Mouse (Mus musculus): ENCODE measurements around the gene Obscn. TPM values are rescaled to one million over a fixed set of nuclear protein-coding genes. Genes with fewer than 3 reads are reported as not detected.

Gene Obscn
- 0.03 and 0.04 TPM in 2 replicates for polyA plus RNA-seq (2014; fragmentation: Nextera tagmentation; extraction: Ambion mirVana)

DNA sequence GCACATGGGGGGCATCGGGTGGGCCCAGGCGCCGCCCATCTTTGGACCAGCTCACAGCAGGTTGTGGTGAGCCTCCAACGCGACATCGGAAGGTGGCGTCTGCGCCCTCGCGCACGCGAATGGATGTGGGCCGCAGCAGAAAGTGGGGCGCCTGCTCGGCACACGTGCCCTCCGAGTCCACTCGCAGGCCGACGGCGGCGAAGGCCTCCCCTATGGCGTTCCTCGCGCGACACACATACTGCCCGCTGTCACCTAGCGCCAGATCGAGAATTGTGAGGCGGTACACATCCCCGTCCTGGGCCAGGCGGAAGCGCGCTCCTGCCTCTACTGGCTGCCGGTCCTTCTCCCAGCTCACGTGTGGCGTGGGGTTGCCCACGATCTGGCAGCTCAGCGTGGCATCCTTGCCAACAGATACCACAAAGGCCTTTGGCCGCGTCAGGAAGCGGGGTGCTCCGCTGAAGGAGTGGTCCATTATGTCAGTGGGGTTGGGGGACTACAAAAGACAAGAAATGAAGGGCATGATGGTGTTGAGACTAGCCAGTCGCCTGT, at the start of gene Obscn:
TSS of gene Obscn (minus strand) at position 499 of the 549 bp plus-strand sequence.
- Histone ChIP-seq H3K27ac (ENCODE audit: low read depth, low read length) (no peak within 1 kb of the TSS), H3K4me3 (ENCODE audit: low read depth, low read length) (peak within 1 kb of the TSS; percentile 13; the same call in 1 of the 2 replicates), H3K36me3 (ENCODE audit: control insufficient read depth, insufficient read depth, low read length) (no peaks in the 10 kb centered on the region), H3K4me2 (peak within 1 kb of the TSS; percentile 34), H3K27me3 (ENCODE audit: control insufficient read depth, insufficient read depth, low read length) (peaks cover 44% of the 10 kb centered on the region), H3K9me3 (ENCODE audit: control insufficient read depth, low read length) (no peaks in the 10 kb centered on the region), H3K4me1 (ENCODE audit: control insufficient read depth, insufficient read depth, low read length) (peaks cover 3% of the 10 kb centered on the region; the same call in 1 of the 2 replicates), H3K9ac (ENCODE audit: low read length) (no peak within 1 kb of the TSS)
- 21% methylated on average over 44 of the region's 44 CpGs for WGBS
- ATAC-seq (ENCODE audit: low FRiP score) (no peak), DNase-seq (ENCODE audit: low spot score, missing footprints) (peak; percentile 87)

DNA sequence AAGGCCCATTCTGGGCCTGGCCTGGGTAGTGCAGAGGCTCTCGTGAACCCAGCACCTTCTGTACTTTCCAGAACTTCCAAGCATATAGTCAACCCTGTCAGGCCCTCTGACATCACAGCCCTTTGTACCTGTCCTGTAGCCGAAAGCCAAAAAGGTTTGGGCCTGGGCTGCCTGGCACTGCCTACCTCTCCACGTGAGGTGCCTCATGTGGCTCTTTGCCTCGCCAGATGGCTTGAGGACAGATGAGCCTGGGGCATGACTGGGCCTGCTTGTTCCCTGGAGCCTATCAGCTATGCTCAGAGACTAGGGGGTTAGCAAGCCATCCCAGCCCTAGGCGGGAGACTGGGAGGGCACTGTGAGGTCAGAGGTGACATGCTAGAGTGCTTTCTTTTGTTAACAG, 49.3 kb upstream of the Obscn start:
- Histone ChIP-seq H3K4me3 (ENCODE audit: low read depth, low read length) (no peak overlapping the region), H3K36me3 (ENCODE audit: control insufficient read depth, insufficient read depth, low read length) (no peaks in the 10 kb centered on the region), H3K9me3 (ENCODE audit: control insufficient read depth, low read length) (no peaks in the 10 kb centered on the region), H3K9ac (ENCODE audit: low read length) (no peak overlapping the region), H3K27ac (ENCODE audit: low read depth, low read length) (no peak overlapping the region), H3K27me3 (ENCODE audit: control insufficient read depth, insufficient read depth, low read length) (no peaks in the 10 kb centered on the region), H3K4me2 (no peak overlapping the region), H3K4me1 (ENCODE audit: control insufficient read depth, insufficient read depth, low read length) (no peaks in the 10 kb centered on the region)
- WGBS = 84% methylated on average over 5 of the region's 5 CpGs
- DNase-seq (ENCODE audit: low spot score, missing footprints) (no peak), ATAC-seq (ENCODE audit: low FRiP score) (no peak)

DNA sequence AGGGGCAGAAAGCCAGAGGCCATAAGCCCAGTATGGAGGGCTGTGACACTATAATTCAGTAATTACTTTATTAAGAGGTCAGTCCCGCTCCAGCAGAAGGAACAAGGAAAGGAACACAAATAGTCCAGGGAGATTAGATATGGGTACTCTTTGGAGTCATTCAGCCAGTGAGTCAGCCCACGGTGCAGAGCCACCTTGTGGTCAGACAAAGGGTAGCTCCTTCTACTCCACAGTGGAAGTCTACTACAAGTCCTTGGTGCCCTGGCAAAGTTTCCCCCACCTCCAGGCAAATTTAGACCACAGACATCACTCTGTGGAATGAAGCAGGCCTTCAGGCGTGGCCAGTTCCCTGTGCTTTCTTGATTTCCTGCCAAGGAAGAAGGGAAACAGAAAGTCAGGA, 47.6 kb upstream of the Obscn start:
- DNase-seq (ENCODE audit: low spot score, missing footprints) (no peak), ATAC-seq (ENCODE audit: low FRiP score) (no peak)
- Histone ChIP-seq H3K9me3 (ENCODE audit: control insufficient read depth, low read length) (no peaks in the 10 kb centered on the region), H3K27me3 (ENCODE audit: control insufficient read depth, insufficient read depth, low read length) (no peaks in the 10 kb centered on the region; the same call in 1 of the 2 replicates), H3K4me1 (ENCODE audit: control insufficient read depth, insufficient read depth, low read length) (no peaks in the 10 kb centered on the region), H3K9ac (ENCODE audit: low read length) (no peak overlapping the region), H3K27ac (ENCODE audit: low read depth, low read length) (no peak overlapping the region), H3K4me3 (ENCODE audit: low read depth, low read length) (no peak overlapping the region), H3K4me2 (no peak overlapping the region), H3K36me3 (ENCODE audit: control insufficient read depth, insufficient read depth, low read length) (no peaks in the 10 kb centered on the region)
- WGBS = 50% methylated on average over 3 of the region's 3 CpGs

DNA sequence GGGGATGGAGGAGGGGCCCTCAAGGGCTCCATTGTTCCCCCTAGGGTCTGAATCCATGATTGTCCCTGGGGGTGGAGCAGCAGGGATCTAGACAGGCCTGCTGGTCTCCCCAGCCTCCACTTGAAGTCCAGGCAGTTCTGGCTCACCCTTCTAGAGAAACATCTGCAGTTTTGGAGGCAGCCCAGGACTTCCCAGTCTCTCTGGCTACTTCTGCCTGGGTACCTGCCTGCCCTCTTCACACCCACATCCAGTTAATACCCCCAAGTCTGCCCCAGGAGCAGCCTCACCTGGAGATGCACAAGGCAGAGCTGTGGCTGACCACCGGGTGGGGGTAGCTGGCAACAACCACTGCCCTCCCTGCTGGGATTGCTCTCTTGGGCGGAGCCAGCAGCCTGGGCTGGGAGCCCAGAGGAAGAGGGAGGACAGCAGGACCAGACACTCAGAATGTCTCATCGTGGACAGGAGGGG, 46.7 kb upstream of the Obscn start, which contains the start of gene Gjc2:
TSS of gene Gjc2 (minus strand) at position 350 of the 468 bp plus-strand sequence.
- no peak within 1 kb of the TSS for H3K4me2 ChIP-seq
- 11% methylated on average over 3 of the region's 3 CpGs for WGBS
- H3K9ac ChIP-seq (ENCODE audit: low read length) = no peak within 1 kb of the TSS
- H3K27me3 ChIP-seq (ENCODE audit: control insufficient read depth, insufficient read depth, low read length) = peaks cover 9% of the 10 kb centered on the region
- H3K27ac ChIP-seq (ENCODE audit: low read depth, low read length) = no peak within 1 kb of the TSS
- no peak for DNase-seq (ENCODE audit: low spot score, missing footprints)
- no peak within 1 kb of the TSS for H3K4me3 ChIP-seq (ENCODE audit: low read depth, low read length)
- H3K9me3 ChIP-seq (ENCODE audit: control insufficient read depth, low read length) = no peaks in the 10 kb centered on the region
- no peak for ATAC-seq (ENCODE audit: low FRiP score)
- no peaks in the 10 kb centered on the region for H3K36me3 ChIP-seq (ENCODE audit: control insufficient read depth, insufficient read depth, low read length)
- no peaks in the 10 kb centered on the region for H3K4me1 ChIP-seq (ENCODE audit: control insufficient read depth, insufficient read depth, low read length)

DNA sequence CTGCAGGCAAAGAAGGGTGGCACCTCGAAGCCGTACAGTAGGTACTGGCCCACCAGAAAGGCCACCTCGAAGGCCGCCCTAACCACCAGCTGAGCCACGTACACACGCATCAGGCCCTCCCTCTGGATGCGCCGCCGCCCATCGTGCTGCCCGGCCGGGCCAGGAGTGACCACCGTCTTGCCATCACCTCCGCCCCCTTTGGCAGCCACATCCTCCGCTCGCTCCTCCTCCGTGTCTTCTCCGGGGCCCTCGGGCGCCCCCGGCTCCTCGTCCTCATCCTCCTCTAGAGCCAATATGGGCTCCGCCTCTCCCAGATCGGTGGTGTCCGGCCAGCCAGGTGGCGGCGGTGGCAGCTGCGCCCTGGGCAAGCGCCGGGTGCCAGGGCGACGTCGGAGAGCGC, 40.7 kb upstream of the Obscn start:
- no peak overlapping the region for H3K4me3 ChIP-seq (ENCODE audit: low read depth, low read length)
- no peak overlapping the region for H3K4me2 ChIP-seq
- DNase-seq (ENCODE audit: low spot score, missing footprints) (peak; percentile 82), ATAC-seq (ENCODE audit: low FRiP score) (no peak)
- H3K27me3 ChIP-seq (ENCODE audit: control insufficient read depth, insufficient read depth, low read length) = peaks cover 42% of the 10 kb centered on the region
- no peak overlapping the region for H3K9ac ChIP-seq (ENCODE audit: low read length)
- 8% methylated on average over 33 of the region's 34 CpGs for WGBS
- H3K4me1 ChIP-seq (ENCODE audit: control insufficient read depth, insufficient read depth, low read length) = no peaks in the 10 kb centered on the region
- H3K36me3 ChIP-seq (ENCODE audit: control insufficient read depth, insufficient read depth, low read length) = no peaks in the 10 kb centered on the region
- H3K27ac ChIP-seq (ENCODE audit: low read depth, low read length) = no peak overlapping the region
- no peaks in the 10 kb centered on the region for H3K9me3 ChIP-seq (ENCODE audit: control insufficient read depth, low read length)

DNA sequence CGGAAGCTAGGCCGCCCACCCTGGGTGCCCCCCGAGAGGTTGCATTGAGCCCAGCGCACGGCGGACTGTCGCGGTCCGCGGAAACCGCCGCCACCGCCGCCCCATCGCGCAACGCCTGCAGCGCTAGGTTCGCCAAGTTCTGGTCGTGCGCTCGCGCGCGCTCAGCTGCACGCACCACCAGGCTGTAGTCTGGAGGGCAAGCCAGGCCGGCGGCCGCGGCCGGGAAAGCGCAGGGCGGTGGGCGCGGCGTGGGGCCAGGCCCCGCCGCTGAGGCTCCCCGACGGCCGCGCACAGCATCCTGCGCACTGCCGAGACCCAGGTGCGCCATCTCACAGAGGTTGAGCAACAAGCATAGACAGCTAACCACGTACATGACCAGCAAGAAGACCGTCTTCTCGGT, 40.3 kb upstream of the Obscn start:
- DNase-seq (ENCODE audit: low spot score, missing footprints) (no peak), ATAC-seq (ENCODE audit: low FRiP score) (no peak)
- H3K27ac ChIP-seq (ENCODE audit: low read depth, low read length) = no peak overlapping the region
- H3K4me3 ChIP-seq (ENCODE audit: low read depth, low read length) = no peak overlapping the region
- no peaks in the 10 kb centered on the region for H3K4me1 ChIP-seq (ENCODE audit: control insufficient read depth, insufficient read depth, low read length)
- 3% methylated on average over 42 of the region's 48 CpGs for WGBS
- H3K36me3 ChIP-seq (ENCODE audit: control insufficient read depth, insufficient read depth, low read length) = no peaks in the 10 kb centered on the region
- no peak overlapping the region for H3K9ac ChIP-seq (ENCODE audit: low read length)
- no peaks in the 10 kb centered on the region for H3K9me3 ChIP-seq (ENCODE audit: control insufficient read depth, low read length)
- no peak overlapping the region for H3K4me2 ChIP-seq
- H3K27me3 ChIP-seq (ENCODE audit: control insufficient read depth, insufficient read depth, low read length) = peaks cover 42% of the 10 kb centered on the region

DNA sequence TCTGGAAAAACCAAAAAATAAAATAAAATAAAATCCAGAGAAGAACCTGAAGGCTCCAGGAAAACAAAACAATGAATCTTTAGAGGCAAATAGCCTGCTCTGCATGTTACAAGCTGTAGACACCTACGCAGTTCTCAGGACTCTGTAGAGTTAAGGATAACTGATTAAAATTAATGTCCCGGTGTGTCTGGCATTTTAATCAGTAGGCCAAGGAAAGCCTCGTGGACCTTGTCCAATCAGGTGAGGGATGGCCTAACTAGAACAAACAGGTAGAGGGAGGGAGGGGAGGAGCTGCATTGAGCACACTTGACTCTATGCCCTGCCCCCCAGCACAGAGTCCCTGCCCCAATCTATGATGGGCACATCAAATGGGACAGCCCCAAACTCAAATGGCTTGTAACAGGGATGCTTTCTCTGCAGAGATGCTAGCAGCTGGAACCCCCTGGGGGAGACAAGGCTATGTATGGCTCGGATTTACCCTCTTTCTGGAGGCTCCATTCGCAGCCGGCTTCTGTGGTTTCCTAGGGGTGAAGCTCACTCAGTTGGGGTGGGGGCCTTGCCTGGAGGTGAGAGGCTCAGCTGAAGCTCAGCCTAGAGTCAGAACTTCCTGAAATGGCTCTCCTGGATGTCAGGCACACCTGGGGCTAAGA, 38.1 kb upstream of the Obscn start:
- no peak overlapping the region for H3K27ac ChIP-seq (ENCODE audit: low read depth, low read length)
- no peaks in the 10 kb centered on the region for H3K9me3 ChIP-seq (ENCODE audit: control insufficient read depth, low read length)
- no peaks in the 10 kb centered on the region for H3K36me3 ChIP-seq (ENCODE audit: control insufficient read depth, insufficient read depth, low read length)
- no peak overlapping the region for H3K9ac ChIP-seq (ENCODE audit: low read length)
- DNase-seq (ENCODE audit: low spot score, missing footprints) = no peak
- H3K27me3 ChIP-seq (ENCODE audit: control insufficient read depth, insufficient read depth, low read length) = peaks cover 42% of the 10 kb centered on the region
- H3K4me2 ChIP-seq = no peak overlapping the region
- no peaks in the 10 kb centered on the region for H3K4me1 ChIP-seq (ENCODE audit: control insufficient read depth, insufficient read depth, low read length)
- no peak for ATAC-seq (ENCODE audit: low FRiP score)
- WGBS = 60% methylated on average over 6 of the region's 6 CpGs
- no peak overlapping the region for H3K4me3 ChIP-seq (ENCODE audit: low read depth, low read length)

DNA sequence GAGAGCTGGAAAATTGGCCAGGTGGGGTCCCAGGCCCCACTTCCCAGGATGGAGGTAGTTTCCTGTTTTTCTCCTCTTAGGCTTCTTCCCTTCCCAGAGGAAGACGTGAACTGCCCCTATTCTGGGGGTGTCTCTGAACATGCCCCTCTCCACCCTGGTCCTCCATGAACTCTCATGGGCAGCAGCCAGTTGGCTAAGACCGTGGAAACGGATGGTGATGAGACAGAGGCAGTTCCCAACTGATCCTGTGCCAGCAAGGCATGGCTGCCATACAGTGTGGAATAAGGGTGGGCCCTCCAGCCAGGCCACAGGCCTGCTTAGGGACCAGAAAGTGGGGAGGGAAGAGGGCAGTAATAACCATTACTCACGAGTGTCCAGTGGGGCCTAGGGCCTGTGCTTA, 34.3 kb upstream of the Obscn start:
- Histone ChIP-seq H3K9me3 (ENCODE audit: control insufficient read depth, low read length) (no peaks in the 10 kb centered on the region), H3K9ac (ENCODE audit: low read length) (no peak overlapping the region), H3K27me3 (ENCODE audit: control insufficient read depth, insufficient read depth, low read length) (peaks cover 10% of the 10 kb centered on the region), H3K36me3 (ENCODE audit: control insufficient read depth, insufficient read depth, low read length) (no peaks in the 10 kb centered on the region), H3K4me2 (no peak overlapping the region), H3K4me3 (ENCODE audit: low read depth, low read length) (no peak overlapping the region), H3K27ac (ENCODE audit: low read depth, low read length) (no peak overlapping the region), H3K4me1 (ENCODE audit: control insufficient read depth, insufficient read depth, low read length) (no peaks in the 10 kb centered on the region)
- no peak for DNase-seq (ENCODE audit: low spot score, missing footprints)
- WGBS = 78% methylated on average over 4 of the region's 4 CpGs
- ATAC-seq (ENCODE audit: low FRiP score) = no peak

DNA sequence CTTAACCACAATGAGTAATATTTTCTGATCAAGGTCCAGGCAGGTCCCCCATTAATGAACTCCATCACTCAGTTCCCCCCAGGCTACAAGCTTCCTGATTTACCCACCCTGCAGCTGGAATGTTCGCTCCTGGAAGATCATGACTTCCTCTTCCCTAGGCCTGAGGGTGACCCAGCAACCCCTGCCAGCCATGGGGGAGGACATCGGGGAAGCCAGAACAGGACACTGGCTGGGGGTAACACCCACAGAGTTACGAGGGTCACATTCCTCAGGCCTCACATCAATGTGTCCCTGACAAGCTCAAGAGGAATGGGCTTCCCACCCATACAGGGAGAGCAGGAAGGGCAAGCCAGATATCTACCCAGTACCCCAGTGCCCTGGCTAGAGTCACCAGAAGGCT, 33.6 kb upstream of the Obscn start:
- no peak for DNase-seq (ENCODE audit: low spot score, missing footprints)
- Histone ChIP-seq H3K36me3 (ENCODE audit: control insufficient read depth, insufficient read depth, low read length) (no peaks in the 10 kb centered on the region), H3K4me1 (ENCODE audit: control insufficient read depth, insufficient read depth, low read length) (no peaks in the 10 kb centered on the region), H3K4me3 (ENCODE audit: low read depth, low read length) (no peak overlapping the region), H3K9ac (ENCODE audit: low read length) (no peak overlapping the region), H3K4me2 (no peak overlapping the region), H3K9me3 (ENCODE audit: control insufficient read depth, low read length) (no peaks in the 10 kb centered on the region), H3K27me3 (ENCODE audit: control insufficient read depth, insufficient read depth, low read length) (peaks cover 2% of the 10 kb centered on the region), H3K27ac (ENCODE audit: low read depth, low read length) (no peak overlapping the region)
- no peak for ATAC-seq (ENCODE audit: low FRiP score)
- 82% methylated on average over 3 of the region's 3 CpGs for WGBS
